Mouse (Mus musculus): ENCODE data around the gene Cfb. TPM values are rescaled to one million over a fixed set of nuclear protein-coding genes. Genes with fewer than 3 reads are reported as not detected.

The Cfb gene
- polyA plus RNA-seq, 1 experiment from 2014 or later = 21.1 TPM

- Histone ChIP-seq H3K27ac (no peak overlapping the region), H3K36me3 (ENCODE audit: insufficient read depth, low read length) (no peaks in the 10 kb centered on the region), H3K27me3 (ENCODE audit: insufficient read depth, low read length) (no peaks in the 10 kb centered on the region), H3K9ac (ENCODE audit: low read depth, low read length) (no peak overlapping the region), H3K9me3 (replicated peaks; ENCODE audit: low read length) (no peaks in the 10 kb centered on the region), H3K4me1 (replicated peaks; ENCODE audit: insufficient read depth, low read length) (0 out of 2 replicates have a peak, but pooled peaks cover 4% of the 10 kb centered on the region), H3K4me2 (ENCODE audit: low read length) (no peak overlapping the region), H3K4me3 (replicated peaks; ENCODE audit: low read depth, low read length) (no peak overlapping the region)
- ATAC-seq (replicated peaks; ENCODE audit: low FRiP score, low read depth) = no peak
- WGBS = 71% methylated on average over 3 of the region's 3 CpGs
- no peak for TF ChIP-seq CTCF (IDR thresholded peaks at IDR 0.05; ENCODE audit: low read depth)
- peak; percentile 22 for DNase-seq (ENCODE audit: low spot score)
Observed at GRCm38 (mm10) chr17:34885615-34886014, 23.3 kb upstream of the Cfb start.

GRCm38 (mm10) chr17:34884704-34885103 is 22.4 kb upstream of the Cfb start:
- ATAC-seq (replicated peaks; ENCODE audit: low FRiP score, low read depth) = no peak
- Histone ChIP-seq H3K4me2 (ENCODE audit: low read length) (no peak overlapping the region), H3K27ac (no peak overlapping the region), H3K4me3 (replicated peaks; ENCODE audit: low read depth, low read length) (no peak overlapping the region), H3K4me1 (replicated peaks; ENCODE audit: insufficient read depth, low read length) (0 out of 2 replicates have a peak, but pooled peaks cover 4% of the 10 kb centered on the region), H3K36me3 (ENCODE audit: insufficient read depth, low read length) (no peaks in the 10 kb centered on the region), H3K9ac (ENCODE audit: low read depth, low read length) (no peak overlapping the region), H3K9me3 (replicated peaks; ENCODE audit: low read length) (no peaks in the 10 kb centered on the region), H3K27me3 (ENCODE audit: insufficient read depth, low read length) (no peaks in the 10 kb centered on the region)
- WGBS = 89% methylated on average over 6 of the region's 6 CpGs
- no peak for DNase-seq (ENCODE audit: low spot score)
- TF ChIP-seq CTCF (IDR thresholded peaks at IDR 0.05; ENCODE audit: low read depth) = no peak

- no peaks in the 10 kb centered on the region for H3K9me3 ChIP-seq (replicated peaks; ENCODE audit: low read length)
- no peak overlapping the region for H3K9ac ChIP-seq (ENCODE audit: low read depth, low read length)
- WGBS = 65% methylated on average over 3 of the region's 3 CpGs
- 0 out of 2 replicates have a peak, but pooled peaks cover 4% of the 10 kb centered on the region for H3K4me1 ChIP-seq (replicated peaks; ENCODE audit: insufficient read depth, low read length)
- H3K27me3 ChIP-seq (ENCODE audit: insufficient read depth, low read length) = no peaks in the 10 kb centered on the region
- DNase-seq (ENCODE audit: low spot score) (no peak), ATAC-seq (replicated peaks; ENCODE audit: low FRiP score, low read depth) (no peak)
- no peaks in the 10 kb centered on the region for H3K36me3 ChIP-seq (ENCODE audit: insufficient read depth, low read length)
- peak; percentile 31; the same call in 1 of the 2 replicates for TF ChIP-seq CTCF (IDR thresholded peaks at IDR 0.05; ENCODE audit: low read depth)
- no peak overlapping the region for H3K4me3 ChIP-seq (replicated peaks; ENCODE audit: low read depth, low read length)
- no peak overlapping the region for H3K27ac ChIP-seq
- no peak overlapping the region for H3K4me2 ChIP-seq (ENCODE audit: low read length)
Observed at GRCm38 (mm10) chr17:34883332-34883731, 21.0 kb upstream of the Cfb start.

- Histone ChIP-seq H3K9me3 (replicated peaks; ENCODE audit: low read length) (no peaks in the 10 kb centered on the region), H3K4me1 (replicated peaks; ENCODE audit: insufficient read depth, low read length) (0 out of 2 replicates have a peak, but pooled peaks cover 4% of the 10 kb centered on the region), H3K27me3 (ENCODE audit: insufficient read depth, low read length) (no peaks in the 10 kb centered on the region), H3K36me3 (ENCODE audit: insufficient read depth, low read length) (no peaks in the 10 kb centered on the region), H3K9ac (ENCODE audit: low read depth, low read length) (0 out of 2 replicates have a peak within 1 kb of the TSS, but pooled peaks have one; percentile 14), H3K4me2 (ENCODE audit: low read length) (peak within 1 kb of the TSS; percentile 30), H3K27ac (no peak within 1 kb of the TSS), H3K4me3 (replicated peaks; ENCODE audit: low read depth, low read length) (no peak within 1 kb of the TSS)
- ATAC-seq (replicated peaks; ENCODE audit: low FRiP score, low read depth) (no peak), DNase-seq (ENCODE audit: low spot score) (no peak)
- 6% methylated on average over 15 of the region's 15 CpGs for whole genome bisulfite sequencing
- no peak for TF ChIP-seq CTCF (IDR thresholded peaks at IDR 0.05; ENCODE audit: low read depth)
Observed at GRCm38 (mm10) chr17:34881683-34882310, 19.5 kb upstream of the Cfb start, which contains the start of gene Gm20547. TSS of gene Gm20547 (minus strand) at chr17:34882042.

- Histone ChIP-seq H3K9me3 (replicated peaks; ENCODE audit: low read length) (no peaks in the 10 kb centered on the region), H3K27me3 (ENCODE audit: insufficient read depth, low read length) (no peaks in the 10 kb centered on the region), H3K4me2 (ENCODE audit: low read length) (no peak overlapping the region), H3K36me3 (ENCODE audit: insufficient read depth, low read length) (no peaks in the 10 kb centered on the region), H3K4me3 (replicated peaks; ENCODE audit: low read depth, low read length) (no peak overlapping the region), H3K4me1 (replicated peaks; ENCODE audit: insufficient read depth, low read length) (0 out of 2 replicates have a peak, but pooled peaks cover 4% of the 10 kb centered on the region), H3K9ac (ENCODE audit: low read depth, low read length) (no peak overlapping the region), H3K27ac (no peak overlapping the region)
- no peak for DNase-seq (ENCODE audit: low spot score)
- no peak for ATAC-seq (replicated peaks; ENCODE audit: low FRiP score, low read depth)
- TF ChIP-seq CTCF (IDR thresholded peaks at IDR 0.05; ENCODE audit: low read depth) = no peak
Observed at GRCm38 (mm10) chr17:34881166-34881565, 18.8 kb upstream of the Cfb start.

GRCm38 (mm10) chr17:34879336-34879879 is 17.1 kb upstream of the Cfb start, which contains the start of gene Zbtb12:
TSS of gene Zbtb12 (plus strand) at chr17:34879483.
- WGBS = 55% methylated on average over 11 of the region's 11 CpGs
- no peak within 1 kb of the TSS for H3K4me2 ChIP-seq (ENCODE audit: low read length)
- no peak within 1 kb of the TSS for H3K27ac ChIP-seq
- no peaks in the 10 kb centered on the region for H3K9me3 ChIP-seq (replicated peaks; ENCODE audit: low read length)
- 0 out of 2 replicates have a peak, but pooled peaks cover 4% of the 10 kb centered on the region for H3K4me1 ChIP-seq (replicated peaks; ENCODE audit: insufficient read depth, low read length)
- no peak within 1 kb of the TSS for H3K9ac ChIP-seq (ENCODE audit: low read depth, low read length)
- H3K36me3 ChIP-seq (ENCODE audit: insufficient read depth, low read length) = no peaks in the 10 kb centered on the region
- DNase-seq (ENCODE audit: low spot score) (no peak), ATAC-seq (replicated peaks; ENCODE audit: low FRiP score, low read depth) (no peak)
- no peak within 1 kb of the TSS for H3K4me3 ChIP-seq (replicated peaks; ENCODE audit: low read depth, low read length)
- no peaks in the 10 kb centered on the region for H3K27me3 ChIP-seq (ENCODE audit: insufficient read depth, low read length)
- no peak for TF ChIP-seq CTCF (IDR thresholded peaks at IDR 0.05; ENCODE audit: low read depth)

All from kidney, postnatal 0 days (tissue).